Mouse (Mus musculus) erythroblast, embryonic 14.5 days (primary cell): ENCODE measurements around the gene Uqcc2. TPM values are rescaled to one million over a fixed set of nuclear protein-coding genes. Genes with fewer than 3 reads are reported as not detected.

Source experiments
- H3K27me3 ChIP-seq: 2 replicates; pipeline ENCODE4 v1.6.1; 2012; ENCODE audit warnings: inconsistent platforms; ENCODE audit not compliant: control insufficient read depth
- H3K36me3 ChIP-seq: 2 replicates; pipeline ENCODE4 v1.6.1; 2012; ENCODE audit warnings: mild to moderate bottlenecking, inconsistent platforms; ENCODE audit not compliant: control insufficient read depth
- H3K4me1 ChIP-seq: 2 replicates; pipeline ENCODE4 v1.6.1; 2012; ENCODE audit warnings: inconsistent platforms; ENCODE audit not compliant: control insufficient read depth
- H3K4me3 ChIP-seq: replicated peaks from 2 replicates; pipeline ENCODE3; 2012; ENCODE audit warnings: moderate library complexity, mild to moderate bottlenecking, inconsistent platforms
- H3K9me3 ChIP-seq: 2 replicates; pipeline ENCODE4 v1.6.1; 2012; ENCODE audit warnings: low read length, inconsistent platforms, mixed read lengths; ENCODE audit not compliant: control insufficient read depth
- GATA1 ChIP-seq: IDR thresholded peaks from 2 replicates; pipeline ENCODE4 v1.6.1; 2012; ENCODE audit warnings: low read length, inconsistent platforms, mixed read lengths
- TAL1 ChIP-seq: IDR thresholded peaks from 3 replicates; pipeline ENCODE4 v1.6.1; 2012; ENCODE audit warnings: low read length, inconsistent platforms, mixed read lengths
- polyA plus RNA-seq: library from polyadenylated mRNA; stranded (reverse); fragments of >175 nt; gene quantifications from 2 replicates; pipeline ENCODE4 v1.2.3, GENCODE M21; 2012

Gene Uqcc2
- polyA plus RNA-seq, 1 experiment = 25.9 TPM

DNA sequence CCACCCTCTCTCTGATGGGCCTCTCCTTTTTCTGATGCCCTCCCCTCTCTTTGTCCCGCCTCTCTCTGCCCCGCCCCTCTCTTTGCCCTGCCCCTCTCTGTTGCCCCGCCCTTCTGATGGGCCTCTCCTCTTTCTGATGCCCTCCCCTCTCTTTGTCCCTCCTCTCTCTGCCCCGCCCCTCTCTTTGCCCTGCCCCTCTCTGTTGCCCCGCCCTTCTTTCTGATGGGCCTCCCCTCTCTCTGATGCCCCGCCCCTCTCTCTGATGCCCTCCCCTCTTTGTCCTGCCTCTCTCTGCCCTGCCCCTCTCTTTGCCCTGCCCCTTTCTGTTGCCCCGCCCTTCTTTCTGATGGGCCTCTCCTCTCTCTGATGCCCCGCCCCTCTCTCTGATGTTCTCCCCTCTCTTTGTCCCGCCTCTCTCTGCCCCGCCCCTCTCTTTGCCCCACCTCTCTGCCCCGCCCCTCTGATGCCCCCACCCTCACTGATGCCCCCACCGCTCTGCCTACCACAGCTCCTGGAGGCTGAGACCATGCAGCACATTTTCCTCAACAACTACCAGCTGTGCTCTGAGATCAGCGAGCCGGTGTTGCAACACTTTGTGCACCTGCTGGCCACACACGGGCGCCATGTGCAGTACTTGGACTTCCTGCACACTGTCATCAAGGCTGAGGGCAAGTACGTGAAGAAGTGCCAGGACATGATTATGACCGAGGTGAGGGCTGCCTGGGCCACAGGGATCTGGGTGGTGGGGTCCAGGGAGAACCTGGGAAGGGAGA lies 27.8 kb downstream of the Uqcc2 start:
- TF ChIP-seq TAL1 = no peak
- peaks cover 4% of the 10 kb centered on the region for H3K4me1 ChIP-seq
- H3K4me3 ChIP-seq = no peak overlapping the region
- peaks cover 6% of the 10 kb centered on the region for H3K9me3 ChIP-seq
- H3K27me3 ChIP-seq = no peaks in the 10 kb centered on the region
- peaks cover 2% of the 10 kb centered on the region; the same call in 1 of the 2 replicates for H3K36me3 ChIP-seq

GRCm38 (mm10) chr17:27101675-27102074 lies 32.0 kb downstream of the Uqcc2 start:
- TF ChIP-seq GATA1 (no peak), TAL1 (no peak)
- peaks cover 4% of the 10 kb centered on the region for H3K4me1 ChIP-seq
- H3K27me3 ChIP-seq = no peaks in the 10 kb centered on the region
- H3K4me3 ChIP-seq = no peak overlapping the region
- peaks cover 6% of the 10 kb centered on the region for H3K9me3 ChIP-seq
- H3K36me3 ChIP-seq = no peaks in the 10 kb centered on the region; the same call in 1 of the 2 replicates

GRCm38 (mm10) chr17:27095690-27096089 lies 38.0 kb downstream of the Uqcc2 start:
- no peak overlapping the region for H3K4me3 ChIP-seq
- H3K4me1 ChIP-seq = no peaks in the 10 kb centered on the region
- peaks cover 2% of the 10 kb centered on the region; the same call in 1 of the 2 replicates for H3K36me3 ChIP-seq
- H3K9me3 ChIP-seq = no peaks in the 10 kb centered on the region
- no peak for TF ChIP-seq GATA1
- no peaks in the 10 kb centered on the region for H3K27me3 ChIP-seq

- Histone ChIP-seq H3K36me3 (peaks cover 2% of the 10 kb centered on the region; the same call in 1 of the 2 replicates), H3K9me3 (peaks cover 2% of the 10 kb centered on the region; the same call in 1 of the 2 replicates), H3K4me3 (no peak overlapping the region), H3K4me1 (no peaks in the 10 kb centered on the region; the same call in 1 of the 2 replicates), H3K27me3 (no peaks in the 10 kb centered on the region)
- no peak for TF ChIP-seq TAL1
- no peak for TF ChIP-seq GATA1
Measured at GRCm38 (mm10) chr17:27090068-27090467, 43.6 kb downstream of the Uqcc2 start.

- Histone ChIP-seq H3K9me3 (peaks cover 4% of the 10 kb centered on the region; the same call in 1 of the 2 replicates), H3K36me3 (peaks cover 4% of the 10 kb centered on the region; the same call in 1 of the 2 replicates), H3K4me3 (no peak overlapping the region), H3K27me3 (no peaks in the 10 kb centered on the region), H3K4me1 (peaks cover 3% of the 10 kb centered on the region; the same call in 1 of the 2 replicates)
- TF ChIP-seq GATA1 (no peak), TAL1 (no peak)
Measured at GRCm38 (mm10) chr17:27087426-27087825, 46.3 kb downstream of the Uqcc2 start.

DNA sequence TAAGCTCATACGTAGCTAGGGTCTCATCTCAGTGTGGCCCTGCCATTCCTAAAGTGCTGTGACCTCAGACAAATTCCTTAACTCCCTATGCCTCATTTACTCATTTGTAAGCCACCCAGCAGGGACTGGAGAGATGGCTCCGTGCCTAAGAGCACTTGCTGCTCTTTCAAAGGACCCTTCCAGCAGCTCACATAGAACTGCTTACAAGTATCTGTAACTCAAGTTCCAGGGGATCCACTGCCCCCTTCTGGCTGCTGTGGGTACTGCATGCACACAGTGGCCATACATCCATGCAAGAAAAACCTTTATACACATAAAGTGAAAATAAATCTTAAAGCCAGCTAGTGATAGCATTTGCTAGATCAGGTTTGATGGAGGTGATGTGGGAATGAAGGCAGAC lies 48.0 kb downstream of the Uqcc2 start:
- no peaks in the 10 kb centered on the region for H3K27me3 ChIP-seq
- TF ChIP-seq TAL1 (no peak), GATA1 (no peak)
- peaks cover 2% of the 10 kb centered on the region; the same call in 1 of the 2 replicates for H3K36me3 ChIP-seq
- no peak overlapping the region for H3K4me3 ChIP-seq
- H3K4me1 ChIP-seq = peaks cover 3% of the 10 kb centered on the region; the same call in 1 of the 2 replicates
- peaks cover 4% of the 10 kb centered on the region; the same call in 1 of the 2 replicates for H3K9me3 ChIP-seq

GRCm38 (mm10) chr17:27083601-27084000 lies 50.1 kb downstream of the Uqcc2 start:
- Histone ChIP-seq H3K36me3 (peaks cover 2% of the 10 kb centered on the region; the same call in 1 of the 2 replicates), H3K4me3 (no peak overlapping the region), H3K27me3 (no peaks in the 10 kb centered on the region), H3K4me1 (peaks cover 3% of the 10 kb centered on the region; the same call in 1 of the 2 replicates), H3K9me3 (peaks cover 4% of the 10 kb centered on the region; the same call in 1 of the 2 replicates)
- no peak for TF ChIP-seq GATA1

DNA sequence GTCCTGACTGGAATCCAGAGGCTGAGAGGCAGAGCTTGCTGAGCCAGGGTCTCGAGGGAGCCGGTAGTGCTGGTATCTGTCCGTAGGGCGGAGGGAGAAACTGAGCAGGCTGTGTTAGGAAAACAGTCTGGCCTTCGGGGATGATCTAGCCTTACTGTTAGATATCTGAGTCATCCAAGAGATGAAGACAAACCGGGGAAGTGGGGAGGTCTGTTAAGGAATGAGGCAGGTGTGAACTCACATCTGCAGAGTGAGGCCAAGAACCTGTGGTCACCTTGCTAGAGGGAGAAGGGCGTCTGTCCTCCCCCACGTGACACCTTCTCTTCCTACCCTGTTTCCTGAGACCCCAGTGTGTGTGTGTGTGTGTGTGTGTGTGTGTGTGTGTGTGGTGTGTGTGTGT lies 50.9 kb downstream of the Uqcc2 start:
- TF ChIP-seq GATA1 (no peak), TAL1 (no peak)
- no peak overlapping the region for H3K4me3 ChIP-seq
- no peaks in the 10 kb centered on the region for H3K27me3 ChIP-seq
- peaks cover 6% of the 10 kb centered on the region for H3K9me3 ChIP-seq
- peaks cover 3% of the 10 kb centered on the region; the same call in 1 of the 2 replicates for H3K4me1 ChIP-seq
- peaks cover 2% of the 10 kb centered on the region; the same call in 1 of the 2 replicates for H3K36me3 ChIP-seq

- H3K4me3 ChIP-seq = no peak overlapping the region
- no peaks in the 10 kb centered on the region for H3K27me3 ChIP-seq
- peaks cover 2% of the 10 kb centered on the region; the same call in 1 of the 2 replicates for H3K36me3 ChIP-seq
- peaks cover 3% of the 10 kb centered on the region; the same call in 1 of the 2 replicates for H3K4me1 ChIP-seq
- peaks cover 13% of the 10 kb centered on the region for H3K9me3 ChIP-seq
- TF ChIP-seq GATA1 (no peak), TAL1 (no peak)
Measured at GRCm38 (mm10) chr17:27081868-27082267, 51.8 kb downstream of the Uqcc2 start.
